Mouse (Mus musculus) gastrocnemius, postnatal 4 days (tissue): ENCODE results near the gene Igfbp4. TPM values are rescaled to one million over a fixed set of nuclear protein-coding genes. Genes with fewer than 3 reads are reported as not detected.

Source experiments
- DNase-seq, 2 experiments: peaks; one replicate each; pipeline ENCODE4 v3.0.0; 2021 to 2022; ENCODE audit warnings: low spot score in 2 of 2, mixed read lengths in 2 of 2
- total RNA-seq, 2 experiments: library from RNA; stranded (reverse); gene quantifications; 2 replicates each; pipeline ENCODE4 v1.2.3; 2021

Gene Igfbp4
- total RNA-seq, 2 experiments from 2014 or later: 317 to 355 TPM

GRCm38 (mm10) chr11:99041841-99042780 is 1.1 kb downstream of the Igfbp4 start:
- DNase-seq: no peak

- no peak for DNase-seq
Measured at GRCm38 (mm10) chr11:99042834-99043431, 1.9 kb downstream of the Igfbp4 start.

- DNase-seq: no peak
Measured at GRCm38 (mm10) chr11:99043632-99044031, 2.6 kb downstream of the Igfbp4 start.

- no peak for DNase-seq
Measured at GRCm38 (mm10) chr11:99044306-99044705, 3.3 kb downstream of the Igfbp4 start.

- no peak for DNase-seq
Measured at GRCm38 (mm10) chr11:99045159-99045889, 4.3 kb downstream of the Igfbp4 start.

- peak; percentile 73 to 86 for DNase-seq
Measured at GRCm38 (mm10) chr11:99047120-99047519, 6.1 kb downstream of the Igfbp4 start.

- peak in 1 of 2 experiments; percentile 46 for DNase-seq
Measured at GRCm38 (mm10) chr11:99047643-99048042, 6.6 kb downstream of the Igfbp4 start.

- DNase-seq: peak in 1 of 2 experiments; percentile 57
Measured at GRCm38 (mm10) chr11:99055143-99055542, 14.1 kb downstream of the Igfbp4 start.

- peak in 1 of 2 experiments; percentile 75 for DNase-seq
Measured at GRCm38 (mm10) chr11:99055571-99056452, 14.8 kb downstream of the Igfbp4 start.

GRCm38 (mm10) chr11:99060435-99060834 is 19.4 kb downstream of the Igfbp4 start:
- no peak for DNase-seq

GRCm38 (mm10) chr11:99062661-99063060 is 21.6 kb downstream of the Igfbp4 start:
- no peak for DNase-seq

GRCm38 (mm10) chr11:99063406-99064131 is 22.5 kb downstream of the Igfbp4 start:
- DNase-seq: no peak

- no peak for DNase-seq
Measured at GRCm38 (mm10) chr11:99065353-99065752, 24.3 kb downstream of the Igfbp4 start.

- peak; percentile 61 to 85 for DNase-seq
Measured at GRCm38 (mm10) chr11:99065979-99066378, 24.9 kb downstream of the Igfbp4 start.

- no peak for DNase-seq
Measured at GRCm38 (mm10) chr11:99067591-99067990, 26.5 kb downstream of the Igfbp4 start.

GRCm38 (mm10) chr11:99068455-99068854 is 27.4 kb downstream of the Igfbp4 start:
- no peak for DNase-seq

GRCm38 (mm10) chr11:99071866-99072265 is 30.8 kb downstream of the Igfbp4 start:
- DNase-seq: no peak

- no peak for DNase-seq
Measured at GRCm38 (mm10) chr11:99073781-99074180, 32.7 kb downstream of the Igfbp4 start.

GRCm38 (mm10) chr11:99076744-99077319 is 35.8 kb downstream of the Igfbp4 start:
- DNase-seq: no peak

GRCm38 (mm10) chr11:99077869-99078268 is 36.8 kb downstream of the Igfbp4 start:
- DNase-seq: no peak
